ENCODE assay signal across 21 mouse cellular contexts in genomic region chrX:163117237-163117636, GRCm38 (mm10).
"Had no signal": no experiment of that assay in that cellular context is flagged by ENCODE, and none has a peak within 500 bp of the region (broad histone marks: within the 10 kb centered on the region; RNA-seq: fewer than 3 reads in every experiment).

No protein-coding gene starts in this region.

- H3K27me3 ChIP-seq: liver, embryonic 15.5 days; lung, embryonic 15.5 days; stomach, embryonic 15.5 days had no signal

- H3K4me2 ChIP-seq: limb, embryonic 13.5 days; liver, embryonic 12.5 days; liver, embryonic 15.5 days; lung, embryonic 15.5 days; midbrain, embryonic 12.5 days; neural tube, embryonic 13.5 days; stomach, embryonic 15.5 days had no signal

- DNase-seq: kidney, adult 2 months; kidney, postnatal 25 days; layer of hippocampus, adult 9-11 months; liver; lung, adult 18-20 months; lung, postnatal 10 days; lung, postnatal 36 days; right cerebral cortex, postnatal 25 days; spleen, adult 18-20 months; thymus, postnatal 36 days had no signal

- H3K9me3 ChIP-seq: limb, embryonic 10.5 days; limb, embryonic 13.5 days; liver, embryonic 12.5 days; liver, embryonic 15.5 days; lung, embryonic 15.5 days; midbrain, embryonic 12.5 days; neural tube, embryonic 13.5 days; stomach, embryonic 15.5 days had no signal

- H3K36me3 ChIP-seq: limb, embryonic 10.5 days; limb, embryonic 13.5 days; liver, embryonic 12.5 days; liver, embryonic 15.5 days; lung, embryonic 15.5 days; midbrain, embryonic 12.5 days; neural tube, embryonic 13.5 days; stomach, embryonic 15.5 days had no signal

- H3K9ac ChIP-seq: limb, embryonic 13.5 days; liver, embryonic 12.5 days; liver, embryonic 15.5 days; lung, embryonic 15.5 days; midbrain, embryonic 12.5 days; neural tube, embryonic 13.5 days; stomach, embryonic 15.5 days had no signal

- H3K4me3 ChIP-seq: layer of hippocampus, adult 2 months; limb, embryonic 10.5 days; limb, embryonic 13.5 days; liver, embryonic 12.5 days; liver, embryonic 15.5 days; lung, embryonic 15.5 days; midbrain, embryonic 12.5 days; myocyte; neural tube, embryonic 13.5 days; stomach, embryonic 15.5 days had no signal

- H3K4me1 ChIP-seq: limb, embryonic 10.5 days; limb, embryonic 13.5 days; liver, embryonic 12.5 days; liver, embryonic 15.5 days; lung, embryonic 15.5 days; midbrain, embryonic 12.5 days; neural tube, embryonic 13.5 days; stomach, embryonic 15.5 days had no signal

- ATAC-seq: liver, embryonic 12.5 days had no signal

- H3K27ac ChIP-seq: kidney, postnatal 0 days; layer of hippocampus, adult 2 months; limb, embryonic 10.5 days; limb, embryonic 13.5 days; liver, embryonic 12.5 days; liver, embryonic 15.5 days; lung, embryonic 15.5 days; midbrain, embryonic 12.5 days; neural tube, embryonic 13.5 days; stomach, embryonic 15.5 days had no signal
